Mouse (Mus musculus): ENCODE results near the gene Atp2a3.

DNA sequence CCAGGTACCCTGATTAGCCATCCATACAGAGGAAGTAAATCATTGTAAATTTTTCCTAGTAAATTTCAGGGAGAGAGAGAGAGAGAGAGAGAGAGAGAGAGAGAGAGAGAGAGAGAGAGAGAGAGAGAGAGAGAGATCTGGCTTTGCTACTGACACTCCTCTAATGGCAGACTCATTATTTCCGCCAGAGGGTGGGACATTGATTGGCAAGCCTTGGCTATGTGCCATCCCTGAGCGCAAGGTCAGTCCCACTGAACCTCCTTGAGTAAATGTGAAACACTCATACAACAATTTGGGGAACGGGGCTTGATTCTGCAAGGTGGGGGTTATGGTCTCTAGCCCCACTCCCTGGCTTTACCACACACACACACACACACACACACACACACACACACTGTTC, 46.1 kb downstream of the Atp2a3 start:
- no peak for TF ChIP-seq POLR2A (IDR thresholded peaks at IDR 0.05; ENCODE audit: insufficient read depth, low read length)
- no peak for TF ChIP-seq CTCF (IDR thresholded peaks at IDR 0.05; ENCODE audit: low read depth, low read length)
